In genomic region chr13:57788299-57788698, GRCm38 (mm10) we compare ENCODE assay signal across 20 mouse cellular contexts.
A peak's percentile ranks its signal among the peaks of the same experiment; 100 is the strongest.
DNase-seq lines count a peak whose midpoint lies in the region; ATAC-seq and TF ChIP-seq lines count a peak whose summit lies in the region.
"Had no signal": no experiment of that assay in that cellular context is flagged by ENCODE, and none has a peak within 500 bp of the region (broad histone marks: within the 10 kb centered on the region; RNA-seq: fewer than 3 reads in every experiment).

No protein-coding gene starts in this region.

- no peaks in the 10 kb centered on the region for H3K4me1 ChIP-seq in intestine, postnatal 0 days (replicated peaks; ENCODE audit: control insufficient read depth, insufficient read depth, low read length)
- H3K4me1 ChIP-seq in intestine, embryonic 15.5 days (replicated peaks), result no peaks in the 10 kb centered on the region
- H3K4me1 ChIP-seq in lung, embryonic 14.5 days (ENCODE audit: insufficient read depth), result no peaks in the 10 kb centered on the region; the same call in 1 of the 2 replicates

- no peaks in the 10 kb centered on the region for H3K36me3 ChIP-seq in intestine, postnatal 0 days (ENCODE audit: control insufficient read depth, insufficient read depth)
- no peaks in the 10 kb centered on the region for H3K36me3 ChIP-seq in intestine, embryonic 15.5 days
- no peaks in the 10 kb centered on the region for H3K36me3 ChIP-seq in lung, embryonic 14.5 days (ENCODE audit: insufficient read depth)
- H3K36me3 ChIP-seq: embryonic facial prominence, embryonic 13.5 days; forebrain, embryonic 15.5 days; heart, embryonic 13.5 days; limb, embryonic 10.5 days; midbrain, embryonic 12.5 days had no signal

- H3K27me3 ChIP-seq in intestine, postnatal 0 days (replicated peaks; ENCODE audit: control insufficient read depth, insufficient read depth, low read length), result no peaks in the 10 kb centered on the region
- no peaks in the 10 kb centered on the region for H3K27me3 ChIP-seq in intestine, embryonic 15.5 days (replicated peaks)
- no peaks in the 10 kb centered on the region for H3K27me3 ChIP-seq in lung, embryonic 14.5 days (ENCODE audit: insufficient read depth, low read length)
- H3K27me3 ChIP-seq: embryonic facial prominence, embryonic 13.5 days; forebrain, embryonic 15.5 days; heart, embryonic 13.5 days; midbrain, embryonic 12.5 days had no signal

- H3K27ac ChIP-seq in intestine, postnatal 0 days (ENCODE audit: low read depth, low read length), result no peak overlapping the region
- H3K27ac ChIP-seq in intestine, embryonic 15.5 days, result no peak overlapping the region
- no peak overlapping the region for H3K27ac ChIP-seq in lung, embryonic 14.5 days (ENCODE audit: low read depth)
- H3K27ac ChIP-seq: embryonic facial prominence, embryonic 13.5 days; forebrain, embryonic 15.5 days; heart, embryonic 13.5 days; hindbrain, embryonic 14.5 days; midbrain, embryonic 12.5 days had no signal

- H3K4me3 ChIP-seq in intestine, postnatal 0 days (ENCODE audit: low read depth, low read length), result no peak overlapping the region
- no peak overlapping the region for H3K4me3 ChIP-seq in intestine, embryonic 15.5 days (replicated peaks)
- H3K4me3 ChIP-seq in lung, embryonic 14.5 days (ENCODE audit: low read depth, low read length), result no peak overlapping the region
- H3K4me3 ChIP-seq: embryonic facial prominence, embryonic 13.5 days; forebrain, embryonic 15.5 days; heart, embryonic 13.5 days; limb, embryonic 10.5 days; midbrain, embryonic 12.5 days had no signal

- H3K9ac ChIP-seq in intestine, postnatal 0 days (ENCODE audit: low read depth, low read length), result no peak overlapping the region
- H3K9ac ChIP-seq in intestine, embryonic 15.5 days, result no peak overlapping the region
- H3K9ac ChIP-seq in lung, embryonic 14.5 days, result no peak overlapping the region
- H3K9ac ChIP-seq: embryonic facial prominence, embryonic 13.5 days; forebrain, embryonic 15.5 days; heart, embryonic 13.5 days; hindbrain, embryonic 14.5 days; midbrain, embryonic 12.5 days had no signal

- DNase-seq in lung, embryonic 14.5 days, result no peak
- no peak for DNase-seq in lung, adult 18-20 months
- peak; percentile 27 for DNase-seq in R1 (ENCODE audit: low read depth, low spot score)
- DNase-seq in right cerebral cortex, postnatal 25 days, result no peak
- DNase-seq: cerebellum, adult 9-10 months; kidney, postnatal 10 days; spleen, adult 18-20 months; thymus, adult 2 months had no signal

- 0 out of 2 replicates have a peak, but pooled peaks have one; percentile 19 for TF ChIP-seq CTCF in intestine, postnatal 0 days (IDR thresholded peaks at IDR 0.05; ENCODE audit: low read depth)
- TF ChIP-seq CTCF in lung, embryonic 14.5 days (IDR thresholded peaks at IDR 0.05; ENCODE audit: low read depth), result peak; percentile 39; the same call in 1 of the 2 replicates

- ATAC-seq in intestine, postnatal 0 days, result no peak
- no peak for ATAC-seq in intestine, embryonic 15.5 days
- ATAC-seq in lung, embryonic 14.5 days (ENCODE audit: insufficient read depth), result no peak
- no peak for ATAC-seq in megakaryocyte, adult 5-6 weeks (ENCODE audit: poor library complexity, severe bottlenecking)
- ATAC-seq: forebrain, embryonic 15.5 days; intestine, embryonic 16.5 days; lung, postnatal 0 days had no signal

- peaks cover 4% of the 10 kb centered on the region; the same call in 1 of the 2 replicates for H3K9me3 ChIP-seq in intestine, postnatal 0 days (ENCODE audit: control insufficient read depth)
- no peaks in the 10 kb centered on the region for H3K9me3 ChIP-seq in intestine, embryonic 15.5 days
- H3K9me3 ChIP-seq in lung, embryonic 14.5 days (ENCODE audit: low read depth, low read length), result no peaks in the 10 kb centered on the region
- H3K9me3 ChIP-seq: embryonic facial prominence, embryonic 13.5 days; forebrain, embryonic 15.5 days had no signal

- 95% methylated on average over 4 of the region's 4 CpGs for WGBS in intestine, postnatal 0 days
- 96% methylated on average over 4 of the region's 4 CpGs for WGBS in intestine, embryonic 15.5 days
- 92% methylated on average over 4 of the region's 4 CpGs for WGBS in lung, embryonic 14.5 days

- H3K4me2 ChIP-seq in intestine, postnatal 0 days (replicated peaks; ENCODE audit: low read depth), result no peak overlapping the region
- no peak overlapping the region for H3K4me2 ChIP-seq in intestine, embryonic 15.5 days (replicated peaks)
- no peak overlapping the region for H3K4me2 ChIP-seq in lung, embryonic 14.5 days
- H3K4me2 ChIP-seq: embryonic facial prominence, embryonic 13.5 days; forebrain, embryonic 15.5 days; heart, embryonic 13.5 days; hindbrain, embryonic 14.5 days; liver, embryonic 11.5 days; midbrain, embryonic 12.5 days had no signal
